Mouse (Mus musculus) midbrain, embryonic 16.5 days (tissue): Measurements from ENCODE around the gene Canx. TPM values are rescaled to one million over a fixed set of nuclear protein-coding genes. Genes with fewer than 3 reads are reported as not detected.

Source experiments
- microRNA counts: library from miRNA; unstranded; fragments of <30 nt; microRNA quantifications from one replicate; lab custom pipeline; 2016
- microRNA-seq: library from miRNA; unstranded; fragments of <30 nt; microRNA quantifications from one replicate; pipeline ENCODE4, GENCODE M21; 2017
- polyA plus RNA-seq: library from polyadenylated mRNA; unstranded; fragments of >200 nt; fragmentation: Nextera tagmentation; extraction: Ambion mirVana; gene quantifications from 2 replicates; pipeline ENCODE4 v1.2.1, GENCODE M21; 2015

The Canx gene
- polyA plus RNA-seq, 1 experiment from 2014 or later: 294 TPM

MicroRNA genes within 50 kb of the gene (microRNA counts, 519-probe panel; counts per million panel counts)
- 2,652 counts per million, percentile 79 among the panel's probes with 10 or more counts for microRNA mmu-miR-804 (lab: Ali Mortazavi, UCI)

Small RNA genes within 50 kb of the gene (microRNA-seq; reads per million reads assigned to microRNA genes)
- not detected for gene Mir804

Other genes with a start within 250 kb of the Canx start
- gene Tbc1d9b, start 194.3 kb downstream of the Canx start, polyA plus RNA-seq: 38.3 and 38.4 TPM in 2 replicates
- gene Mrnip, start 151.2 kb downstream of the Canx start, polyA plus RNA-seq: 32.7 and 39.2 TPM in 2 replicates
- gene Sqstm1, start 114.8 kb downstream of the Canx start, polyA plus RNA-seq: 374 and 394 TPM in 2 replicates
- 33.3 and 38.3 TPM in 2 replicates for gene Mgat4b, start 114.8 kb downstream of the Canx start, polyA plus RNA-seq
- gene Ltc4s, start 87.1 kb downstream of the Canx start, polyA plus RNA-seq: 1.8 and 3.3 TPM in 2 replicates
- 2.0 and 2.5 TPM in 2 replicates for gene Maml1, start 33.4 kb downstream of the Canx start, polyA plus RNA-seq
- 1.3 and 1.7 TPM in 2 replicates for gene Cby3, start 28.8 kb upstream of the Canx start, polyA plus RNA-seq
- 456 and 531 TPM in 2 replicates for gene Hnrnph1, start 51.3 kb upstream of the Canx start, polyA plus RNA-seq
- 30.6 and 31.5 TPM in 2 replicates for gene Rufy1, start 105.5 kb upstream of the Canx start, polyA plus RNA-seq